Mouse (Mus musculus) neural tube, embryonic 13.5 days (tissue): Measurements from ENCODE around the gene Hmgb2. TPM values are rescaled to one million over a fixed set of nuclear protein-coding genes. Genes with fewer than 3 reads are reported as not detected.

ENCODE experiments used
- polyA plus RNA-seq: library from polyadenylated mRNA; unstranded; fragments of >200 nt; fragmentation: Nextera tagmentation; extraction: Ambion mirVana; gene quantifications from 2 replicates; pipeline ENCODE4 v1.2.1, GENCODE M21; 2015

The Hmgb2 gene
- polyA plus RNA-seq, 1 experiment from 2014 or later = 87.2 TPM

Other genes with a start within 250 kb of the Hmgb2 start
- 0.08 TPM in 1 of 2 replicates, not detected in the other for gene Hand2, start 190.9 kb upstream of the Hmgb2 start, polyA plus RNA-seq
- gene Scrg1, start 56.0 kb upstream of the Hmgb2 start, polyA plus RNA-seq = 2.3 and 2.9 TPM in 2 replicates
- gene Sap30, start 24.0 kb upstream of the Hmgb2 start, polyA plus RNA-seq = 50.6 and 51.0 TPM in 2 replicates
- 11.7 and 14.7 TPM in 2 replicates for gene Galnt7, start 141.1 kb downstream of the Hmgb2 start, polyA plus RNA-seq